Mouse (Mus musculus) liver, embryonic 18 days (tissue): ENCODE data around the gene Tmco5b. TPM values are rescaled to one million over a fixed set of nuclear protein-coding genes. Genes with fewer than 3 reads are reported as not detected.

Experiments
- polyA plus RNA-seq: library from polyadenylated mRNA; depleted of rRNA; stranded (reverse); fragments of >200 nt; gene quantifications from 2 replicates; pipeline ENCODE4 v1.2.3, GENCODE M21; 2012; rRNA removed

Gene Tmco5b
- polyA plus RNA-seq = not detected in 2 replicates

DNA sequence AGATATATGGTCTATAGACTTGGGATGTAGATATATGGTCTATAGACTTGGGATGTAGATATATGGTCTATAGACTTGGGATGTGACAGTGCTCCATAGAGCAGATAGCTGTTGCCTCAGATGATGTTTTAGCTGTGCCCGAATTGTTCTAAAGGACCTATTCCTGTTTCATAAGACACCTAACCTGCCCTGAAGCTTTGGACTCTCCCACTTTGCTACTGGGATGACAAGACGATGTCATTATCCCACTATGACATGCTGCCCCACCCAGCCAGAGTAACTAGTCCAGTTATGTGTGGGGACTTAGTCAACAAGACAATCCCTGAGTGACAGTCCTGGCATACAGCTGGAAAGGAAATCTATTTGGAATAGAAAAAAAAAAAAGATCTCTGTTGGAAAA, at the start of gene Tmco5b:
TSS of gene Tmco5b (plus strand) at position 301 of the 400 bp plus-strand sequence.

Other genes with a start within 250 kb of the Tmco5b start
- 0.01 and 0.02 TPM in 2 replicates for gene Ryr3, start 68.6 kb upstream of the Tmco5b start, polyA plus RNA-seq
- 0.24 and 0.29 TPM in 2 replicates for gene Fmn1, start 42.0 kb downstream of the Tmco5b start, polyA plus RNA-seq